Mouse (Mus musculus) T-helper 1 cell (primary cell): ENCODE measurements around the gene Atp13a4.

ENCODE experiments used
- in situ Hi-C: fragments of 300-600 bp; cut with MboI, MseI; formaldehyde crosslinking; loops from one replicate; pipeline ENCODE4 v1.15.1; 2025; ENCODE audit warnings: high pct_unique_total_duplicates

The Atp13a4 gene

DNA sequence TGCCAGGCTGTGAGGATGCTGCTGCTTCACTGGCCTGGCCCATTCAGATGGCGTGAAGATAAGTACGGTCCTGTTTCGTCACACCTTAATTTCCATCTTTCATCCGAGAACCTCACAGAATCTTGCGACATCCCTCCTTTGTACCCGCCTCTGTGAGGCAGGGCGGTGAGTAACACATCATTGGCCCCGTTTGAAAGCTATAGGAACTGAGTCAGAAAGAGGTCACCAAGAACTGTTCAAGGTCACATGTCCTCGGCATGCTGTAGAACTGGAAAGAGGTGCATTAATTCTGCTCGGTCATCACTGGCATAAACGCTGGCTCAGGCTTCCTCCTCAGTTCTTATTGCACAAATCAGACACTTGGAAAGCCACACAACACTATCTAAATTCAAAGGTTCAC, at the start of gene Atp13a4:
TSS of gene Atp13a4 (minus strand) at position 36 of the 400 bp plus-strand sequence.
- in situ Hi-C loops = no loop called here

GRCm38 (mm10) chr16:29592171-29592570, 47.5 kb upstream of the Atp13a4 start:
- in situ Hi-C loops = no loop called here

GRCm38 (mm10) chr16:29579787-29580176, 35.1 kb upstream of the Atp13a4 start:
- in situ Hi-C loops = no loop called here

- in situ Hi-C loops = no loop called here
Observed at GRCm38 (mm10) chr16:29579167-29579786, 34.6 kb upstream of the Atp13a4 start, which contains the start of gene Opa1. TSS of gene Opa1 (plus strand) at chr16:29579334.

DNA sequence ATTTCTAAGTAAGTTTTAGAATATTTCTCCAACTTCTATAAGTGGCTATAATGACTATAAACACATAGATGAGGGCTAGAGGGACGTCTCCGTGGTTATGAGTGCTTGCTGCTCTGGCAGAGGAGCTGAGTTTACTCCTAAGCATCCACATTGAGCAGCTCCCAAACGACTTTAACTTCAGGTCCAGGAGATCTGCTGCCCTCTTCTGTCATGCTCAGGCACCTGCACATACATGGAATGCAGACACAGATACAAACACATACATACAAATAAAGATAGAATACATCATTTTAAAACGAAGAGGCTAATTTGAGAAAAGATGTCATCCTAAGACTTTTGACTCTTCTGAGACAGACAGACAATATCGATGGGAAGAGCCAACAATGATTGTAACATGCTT, 31.0 kb upstream of the Atp13a4 start:
- in situ Hi-C loops = no loop called here

GRCm38 (mm10) chr16:29574013-29574412, 29.3 kb upstream of the Atp13a4 start:
- in situ Hi-C loops = no loop called here

- in situ Hi-C loops = no loop called here
Observed at GRCm38 (mm10) chr16:29560869-29561268, 16.2 kb upstream of the Atp13a4 start.

DNA sequence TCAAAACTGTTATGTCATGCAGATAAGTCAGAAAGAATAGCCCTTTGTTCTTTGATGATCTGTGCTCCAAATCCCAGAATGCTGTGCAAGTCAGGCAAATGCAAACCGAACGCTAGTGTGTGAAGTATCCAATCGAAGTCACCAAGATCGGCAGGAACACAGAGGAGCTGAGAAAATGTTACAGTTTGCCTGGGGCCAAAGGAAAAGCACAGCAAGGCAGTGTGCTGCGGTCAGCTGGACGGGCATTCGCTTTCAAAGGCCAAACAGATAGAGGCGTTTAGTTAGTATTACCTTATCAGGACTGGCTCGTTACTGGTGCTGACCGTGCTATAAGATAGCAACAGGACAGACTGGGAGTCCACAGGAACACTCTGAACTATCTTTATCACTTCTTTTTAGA, 15.8 kb upstream of the Atp13a4 start:
- in situ Hi-C loops = no loop called here

- in situ Hi-C loops = loop anchor here (5.0 kb wide), 1 partner anchor 962 kb away; no protein-coding TSS in a partner anchor
Observed at GRCm38 (mm10) chr16:29559667-29560066, 15.0 kb upstream of the Atp13a4 start.

DNA sequence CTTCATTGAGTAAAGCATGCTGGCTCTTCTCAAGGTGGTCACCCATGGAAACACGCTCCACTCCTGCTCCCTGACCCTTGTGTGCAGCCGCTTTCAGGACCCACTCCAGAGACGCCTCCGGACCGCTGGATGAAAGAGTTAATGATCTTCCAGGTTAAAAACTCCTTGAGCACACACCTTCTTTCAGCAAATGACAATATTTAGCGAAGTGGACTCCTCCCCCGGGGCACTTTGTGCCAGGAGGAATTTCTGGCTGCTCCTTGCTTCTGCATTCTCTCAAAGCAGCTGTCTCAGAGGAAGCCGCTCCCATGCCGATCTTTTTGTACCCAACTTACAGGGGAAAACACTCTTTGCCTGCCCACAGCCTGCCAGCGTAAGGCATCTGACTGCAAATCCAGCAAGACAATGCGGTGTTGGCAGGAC, 3.4 kb downstream of the Atp13a4 start:
- in situ Hi-C loops = no loop called here

DNA sequence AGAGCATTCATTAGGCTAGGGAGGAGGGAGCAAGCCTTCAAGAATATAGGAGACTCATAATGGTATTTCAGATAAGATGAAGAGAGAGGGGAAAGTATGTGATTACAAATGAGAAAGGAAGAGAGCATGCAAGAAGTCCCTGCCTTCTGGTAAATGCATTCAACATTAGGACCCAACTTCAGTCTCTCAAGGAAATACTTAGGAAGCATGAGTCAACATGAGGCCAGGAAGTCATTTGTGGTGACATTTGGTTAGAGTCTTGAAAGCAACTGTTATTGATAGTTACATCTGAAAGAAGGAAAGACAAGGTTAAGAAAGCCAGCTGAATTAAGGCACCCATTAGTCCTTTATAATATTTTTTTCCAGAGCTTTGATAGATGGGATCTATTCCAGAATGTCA, 4.8 kb downstream of the Atp13a4 start:
- in situ Hi-C loops = no loop called here

DNA sequence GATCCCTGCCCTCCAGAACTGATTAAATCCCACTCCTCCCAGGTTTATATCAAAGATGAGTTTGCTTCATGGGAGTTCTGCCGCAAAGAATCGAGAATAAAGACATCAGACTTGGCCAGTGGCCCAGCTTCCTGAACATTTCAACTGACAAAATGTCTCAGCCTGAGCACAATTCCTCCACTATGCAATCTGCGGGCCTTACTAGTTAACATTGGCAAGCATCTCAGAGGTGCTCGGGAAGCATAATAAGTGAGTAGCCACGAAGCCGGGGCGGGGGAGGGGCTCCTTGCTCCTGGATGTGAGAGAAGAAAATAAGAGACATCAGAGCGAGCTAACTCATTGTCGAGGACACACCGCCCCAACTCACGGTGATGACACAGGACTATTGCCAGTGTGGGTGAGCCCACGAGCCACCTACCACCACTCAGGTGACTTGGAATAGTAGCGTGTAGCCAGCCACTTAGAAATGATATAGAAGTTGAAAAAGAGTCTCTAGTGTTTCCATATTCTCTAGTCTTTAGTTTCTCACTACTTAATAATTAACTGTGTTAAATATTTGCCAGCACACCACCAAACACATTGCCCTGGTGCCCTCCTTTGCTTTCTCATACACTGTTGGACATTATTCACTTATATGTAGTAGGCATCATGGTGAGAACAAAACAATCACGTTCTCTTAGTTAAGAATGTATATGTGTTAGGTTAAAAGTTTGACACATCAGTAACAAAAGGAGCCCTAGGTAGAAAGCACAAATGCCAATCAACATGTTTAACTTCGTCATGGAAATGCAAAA, 8.1 kb downstream of the Atp13a4 start:
- in situ Hi-C loops = no loop called here

DNA sequence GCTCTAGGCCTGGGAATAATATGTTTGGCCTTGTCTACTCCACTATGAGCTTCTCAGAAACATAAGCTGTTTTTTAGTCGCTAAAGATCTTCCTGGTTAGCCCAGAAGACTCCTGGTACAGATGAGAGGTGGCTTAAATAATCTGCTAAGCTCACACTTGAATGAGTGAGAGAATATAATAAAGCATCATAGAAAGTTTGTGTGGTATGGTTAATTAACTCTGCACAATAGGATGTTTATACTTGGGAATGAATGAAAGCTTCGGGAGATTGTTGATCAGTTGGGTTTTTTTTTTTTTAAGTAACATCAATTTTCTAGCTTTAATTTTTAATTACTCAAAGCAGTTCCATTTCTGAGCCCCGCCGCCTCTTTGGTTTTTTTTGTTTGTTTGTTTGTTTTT, 8.8 kb downstream of the Atp13a4 start:
- in situ Hi-C loops = no loop called here

- in situ Hi-C loops = no loop called here
Observed at GRCm38 (mm10) chr16:29533641-29534040, 11.0 kb downstream of the Atp13a4 start.

DNA sequence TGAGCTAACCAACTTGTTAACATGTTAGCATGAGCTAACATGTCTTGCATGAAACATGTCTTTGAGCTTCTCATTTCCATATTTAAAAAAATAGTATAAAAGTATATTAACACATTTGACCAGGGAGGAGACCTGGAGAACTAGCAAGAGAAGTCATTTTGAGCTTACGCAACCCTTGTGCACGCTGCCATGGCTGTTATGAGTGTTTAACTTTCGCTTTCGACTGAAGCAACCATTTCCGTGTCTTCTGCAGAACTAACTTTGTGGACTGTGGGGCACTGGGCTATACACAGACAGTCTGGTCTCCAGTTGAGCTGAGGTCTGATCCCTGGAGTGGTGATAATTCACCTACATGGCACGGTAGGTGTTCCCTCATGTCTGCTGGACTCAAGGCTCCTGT, 17.6 kb downstream of the Atp13a4 start:
- in situ Hi-C loops = no loop called here

DNA sequence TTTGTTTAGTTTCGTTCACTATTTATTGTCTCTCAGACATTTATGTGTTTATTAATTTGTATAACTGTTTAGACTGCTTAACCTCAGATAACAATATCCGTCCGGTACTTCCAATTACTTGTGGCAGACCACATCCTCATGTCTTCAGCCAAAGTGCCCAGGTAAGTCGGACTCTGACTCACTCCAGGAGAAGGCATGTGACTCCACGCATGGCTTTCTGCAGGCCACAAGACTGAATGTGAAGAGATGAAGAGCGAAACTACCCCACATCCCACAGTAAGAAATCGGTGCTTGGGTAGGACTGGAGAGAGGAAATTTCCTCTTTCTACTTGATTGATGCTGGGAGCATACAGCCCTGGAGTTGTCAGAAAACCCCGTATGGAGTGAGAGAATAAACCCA, 18.1 kb downstream of the Atp13a4 start:
- in situ Hi-C loops = no loop called here

- in situ Hi-C loops = no loop called here
Observed at GRCm38 (mm10) chr16:29512495-29512894, 32.2 kb downstream of the Atp13a4 start.

- in situ Hi-C loops = no loop called here
Observed at GRCm38 (mm10) chr16:29510743-29511142, 33.9 kb downstream of the Atp13a4 start.

DNA sequence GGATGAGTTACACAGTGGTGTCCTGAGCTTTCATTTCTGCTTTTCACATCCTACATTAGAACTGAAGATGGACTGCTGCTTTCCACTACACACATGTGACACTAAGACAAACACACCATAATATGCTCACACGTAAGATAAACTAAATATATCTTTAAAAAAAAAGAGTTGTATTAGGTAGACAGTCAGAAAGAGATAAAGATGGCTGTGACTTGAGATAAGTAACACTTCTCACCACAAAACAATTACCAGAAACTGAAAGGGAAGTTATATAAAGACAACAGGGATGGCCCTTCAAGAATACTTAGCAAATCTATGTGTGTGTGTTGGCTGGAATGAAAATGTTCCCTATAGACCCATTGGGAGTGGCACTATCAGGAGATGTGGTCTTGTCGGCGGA, 34.8 kb downstream of the Atp13a4 start:
- in situ Hi-C loops = no loop called here

GRCm38 (mm10) chr16:29504671-29505070, 40.0 kb downstream of the Atp13a4 start:
- in situ Hi-C loops = no loop called here

DNA sequence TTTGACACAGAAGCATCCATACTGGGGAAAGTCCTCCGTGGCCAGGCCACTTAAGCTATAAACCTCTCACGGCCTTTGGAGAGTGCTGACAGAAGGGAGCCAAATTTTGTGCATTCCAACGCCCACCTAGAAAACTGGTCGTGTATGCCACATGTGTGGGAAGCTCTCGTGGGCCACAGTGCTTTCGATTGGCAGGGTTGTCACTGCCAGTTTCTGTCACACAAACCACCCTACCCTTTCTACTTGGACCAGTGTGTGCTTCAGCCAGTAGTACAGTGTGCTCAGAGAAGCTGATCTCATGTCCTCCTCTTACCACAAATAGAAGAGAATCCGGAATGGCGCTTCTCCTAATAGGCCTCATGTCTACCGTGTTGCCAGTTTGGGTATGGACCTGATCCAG, 40.5 kb downstream of the Atp13a4 start:
- in situ Hi-C loops = no loop called here

DNA sequence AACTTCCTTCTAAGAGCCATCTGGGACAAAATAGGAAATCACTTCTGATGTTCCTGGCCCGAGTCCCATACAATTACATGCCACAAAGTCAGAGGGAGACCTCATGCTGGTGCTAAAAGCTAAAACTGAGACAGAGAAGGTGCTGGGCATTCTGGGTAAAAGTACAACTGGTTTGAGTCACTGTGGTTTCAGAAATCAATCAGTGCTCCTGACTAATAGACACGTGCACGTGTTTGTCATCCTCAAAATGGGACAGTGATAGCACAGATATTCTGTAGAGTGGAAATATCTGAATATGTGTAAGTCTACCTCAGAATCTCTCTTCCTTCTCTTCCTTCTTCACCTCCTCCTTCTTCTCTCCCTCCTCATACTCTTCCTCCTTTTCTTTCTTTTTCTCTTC, 53.6 kb downstream of the Atp13a4 start:
- in situ Hi-C loops = no loop called here

DNA sequence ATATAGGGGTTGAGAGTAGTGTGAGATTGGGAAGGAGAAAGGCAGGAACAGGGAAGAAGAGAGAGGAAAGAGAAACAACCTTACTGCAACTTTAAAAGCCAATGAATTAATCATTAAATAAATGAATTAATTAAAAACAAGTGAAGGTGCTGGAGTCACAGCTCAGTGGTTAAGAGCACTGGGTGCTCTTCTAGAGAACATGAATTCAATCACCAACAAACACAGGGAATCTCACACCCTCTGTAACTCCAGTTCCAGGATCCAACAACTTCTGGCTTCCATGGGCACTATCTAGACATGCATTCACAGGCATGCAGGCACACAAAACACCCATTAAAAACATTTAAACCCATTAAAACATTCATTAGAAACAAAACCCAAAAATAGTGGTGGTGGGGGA, 63.2 kb downstream of the Atp13a4 start:
- in situ Hi-C loops = no loop called here
